Mouse (Mus musculus): ENCODE data around the gene Jrkl. TPM values are rescaled to one million over a fixed set of nuclear protein-coding genes. Genes with fewer than 3 reads are reported as not detected.

Gene Jrkl
- total and polyA plus RNA-seq, 2 experiments from 2014 or later, result 2.8 to 4.1 TPM

GRCm38 (mm10) chr9:13206369-13206768, 39.3 kb downstream of the Jrkl start:
- no peak for ATAC-seq

GRCm38 (mm10) chr9:13203681-13204080, 41.9 kb downstream of the Jrkl start:
- Histone ChIP-seq H3K27me3 (ENCODE audit: insufficient read depth, low read length) (no peaks in the 10 kb centered on the region), H3K9me3 (ENCODE audit: low read length) (no peaks in the 10 kb centered on the region), H3K9ac (replicated peaks; ENCODE audit: low read length) (no peak overlapping the region), H3K36me3 (ENCODE audit: insufficient read depth, low read length) (no peaks in the 10 kb centered on the region), H3K4me2 (ENCODE audit: low read depth, low read length) (no peak overlapping the region), H3K4me1 (ENCODE audit: insufficient read depth, low read length) (no peaks in the 10 kb centered on the region), H3K4me3 (ENCODE audit: low read length) (no peak overlapping the region), H3K27ac (no peak overlapping the region)
- ATAC-seq, result no peak
- 93% methylated on average over 5 of the region's 5 CpGs for WGBS
- TF ChIP-seq CTCF (IDR thresholded peaks at IDR 0.05; ENCODE audit: low read depth), result no peak
- no peak for DNase-seq (ENCODE audit: low spot score)

More at GRCm38 (mm10) chr9:13206369-13206768, 39.3 kb downstream of the Jrkl start:
- H3K4me2 ChIP-seq (ENCODE audit: low read depth, low read length), result no peak overlapping the region
- 34% methylated on average over 2 of the region's 2 CpGs for WGBS
- no peak overlapping the region for H3K27ac ChIP-seq
- no peaks in the 10 kb centered on the region for H3K27me3 ChIP-seq (ENCODE audit: insufficient read depth, low read length)
- no peak overlapping the region for H3K9ac ChIP-seq (replicated peaks; ENCODE audit: low read length)
- H3K4me3 ChIP-seq (ENCODE audit: low read length), result no peak overlapping the region
- H3K9me3 ChIP-seq (ENCODE audit: low read length), result no peaks in the 10 kb centered on the region
- no peak for DNase-seq (ENCODE audit: low spot score)
- no peak for TF ChIP-seq CTCF (IDR thresholded peaks at IDR 0.05; ENCODE audit: low read depth)
- H3K4me1 ChIP-seq (ENCODE audit: insufficient read depth, low read length), result no peaks in the 10 kb centered on the region
- H3K36me3 ChIP-seq (ENCODE audit: insufficient read depth, low read length), result no peaks in the 10 kb centered on the region

DNA sequence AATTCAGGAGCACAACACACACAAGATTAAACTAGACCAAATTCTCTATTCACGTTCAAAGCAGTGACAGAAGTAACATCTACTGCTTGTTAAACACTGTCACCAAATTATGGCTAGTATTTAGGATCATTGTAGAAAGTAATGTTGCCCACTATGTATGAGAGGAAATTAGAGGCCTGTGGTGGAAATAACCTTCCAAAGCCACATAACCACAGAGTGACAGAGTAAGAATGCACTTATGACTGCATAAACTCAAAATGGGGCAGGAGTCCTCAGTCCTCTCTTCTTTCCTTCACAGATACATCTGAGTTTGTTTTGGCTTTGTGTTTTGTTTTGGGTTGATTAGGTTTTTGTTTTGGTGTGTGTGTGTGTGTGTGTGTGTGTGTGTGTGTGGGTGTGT, 42.5 kb downstream of the Jrkl start:
- 85% methylated on average over 1 of the region's 1 CpGs for WGBS
- H3K9ac ChIP-seq (replicated peaks; ENCODE audit: low read length), result no peak overlapping the region
- H3K27me3 ChIP-seq (ENCODE audit: insufficient read depth, low read length), result no peaks in the 10 kb centered on the region
- no peak for DNase-seq (ENCODE audit: low spot score)
- no peak overlapping the region for H3K4me2 ChIP-seq (ENCODE audit: low read depth, low read length)
- ATAC-seq, result no peak
- no peak for TF ChIP-seq CTCF (IDR thresholded peaks at IDR 0.05; ENCODE audit: low read depth)
- H3K36me3 ChIP-seq (ENCODE audit: insufficient read depth, low read length), result no peaks in the 10 kb centered on the region
- no peak overlapping the region for H3K4me3 ChIP-seq (ENCODE audit: low read length)
- no peak overlapping the region for H3K27ac ChIP-seq
- H3K4me1 ChIP-seq (ENCODE audit: insufficient read depth, low read length), result no peaks in the 10 kb centered on the region
- no peaks in the 10 kb centered on the region for H3K9me3 ChIP-seq (ENCODE audit: low read length)

DNA sequence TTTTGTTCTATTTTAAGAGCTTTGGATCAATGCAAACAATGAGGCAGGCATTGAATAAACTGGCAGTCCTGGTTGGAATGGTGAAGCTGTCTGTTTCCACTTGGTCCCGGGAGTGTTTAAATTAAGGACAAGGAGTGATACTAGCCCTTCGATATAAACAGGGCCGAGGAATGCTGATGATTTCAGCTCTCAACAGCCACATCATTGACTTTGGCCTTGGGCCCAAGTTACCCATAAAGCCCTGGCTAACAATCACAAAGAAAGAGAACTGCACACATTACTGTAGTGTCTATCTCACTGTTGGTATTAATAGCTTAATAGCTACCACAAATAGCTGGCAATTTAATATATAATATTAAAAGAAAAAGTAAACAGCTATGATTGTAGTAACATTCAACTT, 45.5 kb downstream of the Jrkl start:
- Histone ChIP-seq H3K27me3 (ENCODE audit: insufficient read depth, low read length) (no peaks in the 10 kb centered on the region), H3K9ac (replicated peaks; ENCODE audit: low read length) (no peak overlapping the region), H3K4me2 (ENCODE audit: low read depth, low read length) (no peak overlapping the region), H3K36me3 (ENCODE audit: insufficient read depth, low read length) (no peaks in the 10 kb centered on the region), H3K4me3 (ENCODE audit: low read length) (no peak overlapping the region), H3K9me3 (ENCODE audit: low read length) (no peaks in the 10 kb centered on the region), H3K27ac (no peak overlapping the region), H3K4me1 (ENCODE audit: insufficient read depth, low read length) (no peaks in the 10 kb centered on the region)
- ATAC-seq (no peak), DNase-seq (ENCODE audit: low spot score) (no peak)
- no peak for TF ChIP-seq CTCF (IDR thresholded peaks at IDR 0.05; ENCODE audit: low read depth)
- 59% methylated on average over 3 of the region's 3 CpGs for WGBS

DNA sequence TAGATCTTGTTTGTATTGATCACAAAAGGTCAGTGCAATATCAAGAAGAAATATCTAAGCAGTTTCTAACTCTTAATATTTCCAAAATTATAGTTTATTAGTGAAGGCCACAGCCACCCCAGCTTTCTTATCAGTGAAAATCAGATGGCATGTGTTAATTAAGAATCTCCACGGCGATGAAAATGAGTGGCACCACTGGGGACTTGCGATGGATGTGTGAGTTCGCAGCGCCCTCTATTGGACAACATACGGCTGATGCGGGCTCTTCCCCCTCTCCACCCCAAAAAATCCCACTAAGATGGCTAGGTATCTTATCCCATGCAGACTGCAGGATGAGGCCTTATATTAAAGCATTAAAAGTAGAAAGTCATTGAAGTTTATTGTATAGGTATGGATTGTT, 49.9 kb downstream of the Jrkl start:
- peak; percentile 51; the same call in 1 of the 2 replicates for ATAC-seq

DNA sequence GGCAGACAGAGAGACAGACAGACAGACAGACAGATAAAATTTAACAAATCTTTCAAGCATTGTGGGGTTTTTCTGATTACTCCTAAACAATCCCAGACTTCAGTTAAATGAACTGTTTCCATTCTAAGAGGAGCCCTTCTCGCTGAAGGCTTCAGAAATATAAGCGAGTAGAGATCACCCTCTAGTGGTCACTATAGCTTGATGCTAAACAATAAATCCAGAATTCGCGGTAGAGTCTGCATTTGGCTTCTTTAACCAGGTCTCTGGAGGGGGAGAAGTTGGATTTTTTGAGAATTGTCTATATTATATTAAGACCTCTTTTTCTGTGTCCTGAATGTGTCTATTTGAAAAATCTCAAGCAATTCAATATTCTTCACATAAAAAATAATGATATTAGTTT, 50.4 kb downstream of the Jrkl start:
- H3K27ac ChIP-seq, result no peak overlapping the region
- H3K9ac ChIP-seq (replicated peaks; ENCODE audit: low read length), result no peak overlapping the region
- H3K36me3 ChIP-seq (ENCODE audit: insufficient read depth, low read length), result no peaks in the 10 kb centered on the region
- peak; percentile 91 for DNase-seq (ENCODE audit: low spot score)
- no peaks in the 10 kb centered on the region for H3K4me1 ChIP-seq (ENCODE audit: insufficient read depth, low read length)
- TF ChIP-seq CTCF (IDR thresholded peaks at IDR 0.05; ENCODE audit: low read depth), result peak; percentile 77
- no peaks in the 10 kb centered on the region for H3K9me3 ChIP-seq (ENCODE audit: low read length)
- under 1% methylated on average over 4 of the region's 4 CpGs for WGBS
- ATAC-seq, result peak; percentile 67; the same call in 1 of the 2 replicates
- H3K27me3 ChIP-seq (ENCODE audit: insufficient read depth, low read length), result no peaks in the 10 kb centered on the region
- H3K4me2 ChIP-seq (ENCODE audit: low read depth, low read length), result no peak overlapping the region
- no peak overlapping the region for H3K4me3 ChIP-seq (ENCODE audit: low read length)

More for the DNA sequence above, 49.9 kb downstream of the Jrkl start:
- Histone ChIP-seq H3K27me3 (ENCODE audit: insufficient read depth, low read length) (no peaks in the 10 kb centered on the region), H3K9me3 (ENCODE audit: low read length) (no peaks in the 10 kb centered on the region), H3K27ac (no peak overlapping the region), H3K4me3 (ENCODE audit: low read length) (no peak overlapping the region), H3K36me3 (ENCODE audit: insufficient read depth, low read length) (no peaks in the 10 kb centered on the region), H3K4me2 (ENCODE audit: low read depth, low read length) (0 out of 2 replicates have a peak overlapping the region, but pooled peaks have one; percentile 23), H3K9ac (replicated peaks; ENCODE audit: low read length) (no peak overlapping the region), H3K4me1 (ENCODE audit: insufficient read depth, low read length) (no peaks in the 10 kb centered on the region)
- peak; percentile 76 for TF ChIP-seq CTCF (IDR thresholded peaks at IDR 0.05; ENCODE audit: low read depth)
- WGBS, result 5% methylated on average over 7 of the region's 7 CpGs
- DNase-seq (ENCODE audit: low spot score), result peak; percentile 78

GRCm38 (mm10) chr9:13194619-13195018, 51.0 kb downstream of the Jrkl start:
- no peaks in the 10 kb centered on the region for H3K27me3 ChIP-seq (ENCODE audit: insufficient read depth, low read length)
- no peak for TF ChIP-seq CTCF (IDR thresholded peaks at IDR 0.05; ENCODE audit: low read depth)
- 0 out of 2 replicates have a peak, but pooled peaks have one; percentile 40 for ATAC-seq

More at GRCm38 (mm10) chr9:13194619-13195018, 51.0 kb downstream of the Jrkl start:
- Histone ChIP-seq H3K9ac (replicated peaks; ENCODE audit: low read length) (no peak overlapping the region), H3K9me3 (ENCODE audit: low read length) (no peaks in the 10 kb centered on the region), H3K36me3 (ENCODE audit: insufficient read depth, low read length) (no peaks in the 10 kb centered on the region), H3K4me3 (ENCODE audit: low read length) (no peak overlapping the region), H3K4me1 (ENCODE audit: insufficient read depth, low read length) (no peaks in the 10 kb centered on the region), H3K27ac (no peak overlapping the region), H3K4me2 (ENCODE audit: low read depth, low read length) (no peak overlapping the region)
- 91% methylated on average over 4 of the region's 4 CpGs for WGBS
- no peak for DNase-seq (ENCODE audit: low spot score)

Other genes with a start within 250 kb of the Jrkl start
- 16.1 and 18.7 TPM in 2 replicates for gene Ccdc82, start 1.1 kb upstream of the Jrkl start, total RNA-seq (2014; rRNA removed)
- 11.0 and 11.1 TPM in 2 replicates for gene Ccdc82, start 1.1 kb upstream of the Jrkl start, polyA plus RNA-seq (2015; fragmentation: Nextera tagmentation; extraction: Ambion mirVana)
- 11.2 and 11.6 TPM in 2 replicates for gene Maml2, start 52.1 kb upstream of the Jrkl start, total RNA-seq (2014; rRNA removed)
- 11.4 and 11.6 TPM in 2 replicates for gene Maml2, start 52.1 kb upstream of the Jrkl start, polyA plus RNA-seq (2015; fragmentation: Nextera tagmentation; extraction: Ambion mirVana)
- gene Gm17571, start 200.9 kb upstream of the Jrkl start, total RNA-seq (2014; rRNA removed), result not detected in 2 replicates
- gene Gm17571, start 200.9 kb upstream of the Jrkl start, polyA plus RNA-seq (2015; fragmentation: Nextera tagmentation; extraction: Ambion mirVana), result not detected in 2 replicates